Mouse (Mus musculus) embryonic facial prominence, embryonic 10.5 days (tissue): ENCODE data around the gene Shisa7. TPM values are rescaled to one million over a fixed set of nuclear protein-coding genes. Genes with fewer than 3 reads are reported as not detected.
"Not testable (repeated sequence)": the region's sequence is repeated elsewhere in the genome, so short reads cannot be mapped to it uniquely, and the experiment has no call there.

ENCODE experiments used
- DNase-seq: peaks from one replicate; pipeline ENCODE4 v3.0.0-alpha.2; 2017; ENCODE audit warnings: low spot score
- H3K27ac ChIP-seq: fragments of 300-500 bp; sonication (generic); replicated peaks from 2 replicates; pipeline ENCODE4 v1.5.1; 2016; ENCODE audit warnings: mild to moderate bottlenecking
- H3K27me3 ChIP-seq: fragments of 300-500 bp; sonication (generic); replicated peaks from 2 replicates; pipeline ENCODE4 v1.6.1; 2016; ENCODE audit warnings: low read depth, mild to moderate bottlenecking; ENCODE audit not compliant: poor library complexity, severe bottlenecking
- H3K36me3 ChIP-seq: fragments of 300-500 bp; sonication (generic); replicated peaks from 2 replicates; pipeline ENCODE4 v1.6.1; 2016; ENCODE audit warnings: mild to moderate bottlenecking, moderate library complexity
- H3K4me1 ChIP-seq: fragments of 300-500 bp; sonication (generic); 2 replicates; pipeline ENCODE4 v1.6.1; 2016
- H3K4me3 ChIP-seq: fragments of 300-500 bp; sonication (generic); 2 replicates; pipeline ENCODE4 v1.5.1; 2016; ENCODE audit warnings: mild to moderate bottlenecking, moderate library complexity
- H3K9me3 ChIP-seq: fragments of 300-500 bp; sonication (generic); 2 replicates; pipeline ENCODE4 v1.6.1; 2016; ENCODE audit warnings: mild to moderate bottlenecking
- WGBS: fragments of 180-500 bp; shearing (Covaris S2); methylation state at CpG from one replicate; pipeline ENCODE4 v1.1.7; 2016; 5-methylcytosine and 5-hydroxymethylcytosine counted together
- polyA plus RNA-seq: library from polyadenylated mRNA; unstranded; fragments of >200 nt; fragmentation: Nextera tagmentation; extraction: Ambion mirVana; gene quantifications from 2 replicates; pipeline ENCODE4 v1.2.1, GENCODE M21; 2016

The Shisa7 gene
- 0.23 and 0.35 TPM in 2 replicates for polyA plus RNA-seq

- Histone ChIP-seq H3K9me3 (no peaks in the 10 kb centered on the region), H3K4me3 (peak within 1 kb of the TSS; percentile 63), H3K27ac (no peak within 1 kb of the TSS; the same call in 1 of the 2 replicates), H3K4me1 (peaks cover 29% of the 10 kb centered on the region), H3K36me3 (no peaks in the 10 kb centered on the region), H3K27me3 (peaks cover 83% of the 10 kb centered on the region)
- DNase-seq = no peak
- 1% methylated on average over 41 of the region's 41 CpGs for WGBS
Observed at GRCm38 (mm10) chr7:4844245-4844916, at the start of gene Shisa7. TSS of gene Shisa7 (minus strand) at chr7:4844696.

DNA sequence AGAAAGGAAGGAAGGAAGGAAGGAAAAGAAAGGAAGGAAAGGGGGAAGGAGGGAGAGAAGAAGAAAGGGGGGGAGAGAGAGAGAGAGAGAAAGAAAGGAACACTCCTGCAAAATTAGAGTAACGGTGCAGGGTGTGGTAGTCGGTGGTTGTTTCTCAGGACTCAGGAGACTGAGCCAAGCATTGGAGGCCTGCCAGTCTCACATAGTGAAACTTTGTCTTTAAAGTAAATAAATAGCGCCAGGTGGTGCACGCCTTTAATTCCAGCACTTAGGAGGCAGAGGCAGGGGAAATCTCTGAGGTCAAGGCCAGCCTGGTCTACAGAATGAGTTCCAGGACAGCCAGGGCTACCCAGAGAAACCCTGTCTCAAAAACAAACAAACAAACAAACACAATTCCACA, 42.2 kb upstream of the Shisa7 start:
- no peak overlapping the region for H3K27ac ChIP-seq
- WGBS = 82% methylated on average over 4 of the region's 4 CpGs
- H3K9me3 ChIP-seq = peaks cover 14% of the 10 kb centered on the region
- H3K4me3 ChIP-seq = no peak overlapping the region
- no peaks in the 10 kb centered on the region for H3K36me3 ChIP-seq
- no peak for DNase-seq
- no peaks in the 10 kb centered on the region for H3K4me1 ChIP-seq
- H3K27me3 ChIP-seq = no peaks in the 10 kb centered on the region

- H3K4me3 ChIP-seq, DNase-seq, H3K27me3 ChIP-seq, H3K36me3 ChIP-seq, H3K27ac ChIP-seq: not testable (repeated sequence)
- 88% methylated on average over 1 of the region's 1 CpGs for WGBS
- Histone ChIP-seq H3K4me1 (peaks cover 23% of the 10 kb centered on the region), H3K9me3 (peaks cover 10% of the 10 kb centered on the region)
Observed at GRCm38 (mm10) chr7:4879036-4879435, 34.5 kb upstream of the Shisa7 start.

DNA sequence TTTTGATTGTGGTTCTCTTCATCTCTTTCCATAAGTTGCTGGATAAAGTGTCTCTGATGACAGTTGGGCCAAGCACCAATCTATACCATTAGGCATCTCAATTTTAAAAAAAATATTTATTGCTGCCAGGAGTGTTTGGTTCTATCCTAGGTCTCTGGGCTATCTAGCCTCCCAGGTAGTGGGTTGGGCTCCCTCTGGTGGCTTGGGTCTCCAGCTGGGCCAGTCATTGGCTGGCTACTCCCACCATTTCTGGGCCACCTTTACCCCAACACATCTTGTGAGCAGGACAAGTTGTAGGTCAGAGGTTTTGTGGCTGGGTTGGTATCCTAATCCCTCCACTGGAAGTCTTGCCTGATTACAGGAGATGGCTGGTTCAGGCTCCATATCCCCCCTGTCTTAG, 33.7 kb upstream of the Shisa7 start:
- H3K27me3 ChIP-seq = no peaks in the 10 kb centered on the region
- no peak for DNase-seq
- no peak overlapping the region for H3K4me3 ChIP-seq
- no peak overlapping the region for H3K27ac ChIP-seq
- peaks cover 9% of the 10 kb centered on the region for H3K9me3 ChIP-seq
- H3K4me1 ChIP-seq = peaks cover 23% of the 10 kb centered on the region
- no peaks in the 10 kb centered on the region for H3K36me3 ChIP-seq

GRCm38 (mm10) chr7:4877226-4877625, 32.7 kb upstream of the Shisa7 start:
- H3K36me3 ChIP-seq = no peaks in the 10 kb centered on the region
- WGBS = 12% methylated on average over 11 of the region's 11 CpGs
- H3K27me3 ChIP-seq = no peaks in the 10 kb centered on the region
- peak overlapping the region; percentile 68 for H3K4me3 ChIP-seq
- peaks cover 4% of the 10 kb centered on the region; the same call in 1 of the 2 replicates for H3K9me3 ChIP-seq
- DNase-seq = no peak
- H3K4me1 ChIP-seq = peaks cover 23% of the 10 kb centered on the region
- H3K27ac ChIP-seq = peak overlapping the region; percentile 76

DNA sequence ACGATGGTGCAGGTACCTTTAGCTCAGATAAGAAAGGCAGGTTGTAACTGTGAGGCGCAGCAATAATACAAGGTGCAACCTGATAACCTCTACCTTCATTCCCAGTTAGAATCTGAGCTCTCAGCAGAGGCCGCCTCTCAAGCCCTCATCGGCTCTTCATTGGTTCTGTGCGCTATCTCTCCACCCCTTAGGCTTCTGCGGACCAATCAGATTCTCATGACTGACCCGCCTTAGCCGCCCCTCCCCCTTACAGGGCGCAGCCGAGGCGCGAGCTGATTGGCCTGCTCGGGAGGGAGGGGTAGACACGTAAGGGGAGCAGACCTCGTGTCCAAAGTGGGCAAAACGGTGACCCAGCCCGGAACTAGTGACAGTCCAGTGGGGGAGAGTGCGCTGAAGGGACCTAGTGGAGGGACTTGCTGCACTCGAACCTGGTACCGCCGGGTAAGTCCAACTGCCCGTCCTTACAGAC, 32.3 kb upstream of the Shisa7 start, which contains the start of gene Isoc2a:
Gene Isoc2a (plus strand): TSS at position 401 of the 469 bp plus-strand sequence.
- peak within 1 kb of the TSS; percentile 76 for H3K27ac ChIP-seq
- no peaks in the 10 kb centered on the region for H3K9me3 ChIP-seq
- H3K4me1 ChIP-seq = peaks cover 23% of the 10 kb centered on the region
- peak; percentile 96 for DNase-seq
- under 1% methylated on average over 22 of the region's 22 CpGs for WGBS
- H3K36me3 ChIP-seq = no peaks in the 10 kb centered on the region
- no peaks in the 10 kb centered on the region for H3K27me3 ChIP-seq
- peak within 1 kb of the TSS; percentile 68 for H3K4me3 ChIP-seq

DNA sequence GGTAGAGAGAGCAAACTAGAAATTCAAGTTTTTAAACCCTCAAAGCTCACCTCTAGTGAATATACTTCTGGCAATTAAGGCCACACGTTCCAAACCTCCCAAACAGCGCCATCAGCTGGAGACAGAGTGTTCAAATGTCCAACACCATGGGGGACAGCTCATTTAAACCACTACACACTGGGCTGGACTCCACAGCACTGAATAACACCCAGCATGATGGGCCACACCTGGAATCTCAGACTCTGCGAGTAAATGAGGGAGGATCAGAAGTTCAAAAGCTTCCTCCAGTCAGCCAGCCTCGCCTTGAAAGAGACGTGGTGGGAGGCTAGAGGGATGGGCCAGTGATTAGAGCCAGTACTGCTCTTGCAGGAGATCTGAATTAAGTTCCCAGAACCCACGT, 25.6 kb upstream of the Shisa7 start, which contains the start of gene Isoc2b:
Gene Isoc2b (minus strand): TSS at position 126 of the 400 bp plus-strand sequence.
- no peak for DNase-seq
- Histone ChIP-seq H3K4me1 (peaks cover 17% of the 10 kb centered on the region), H3K9me3 (no peaks in the 10 kb centered on the region), H3K4me3 (no peak within 1 kb of the TSS), H3K27ac (no peak within 1 kb of the TSS), H3K36me3 (no peaks in the 10 kb centered on the region), H3K27me3 (no peaks in the 10 kb centered on the region)
- WGBS = 65% methylated on average over 6 of the region's 6 CpGs

DNA sequence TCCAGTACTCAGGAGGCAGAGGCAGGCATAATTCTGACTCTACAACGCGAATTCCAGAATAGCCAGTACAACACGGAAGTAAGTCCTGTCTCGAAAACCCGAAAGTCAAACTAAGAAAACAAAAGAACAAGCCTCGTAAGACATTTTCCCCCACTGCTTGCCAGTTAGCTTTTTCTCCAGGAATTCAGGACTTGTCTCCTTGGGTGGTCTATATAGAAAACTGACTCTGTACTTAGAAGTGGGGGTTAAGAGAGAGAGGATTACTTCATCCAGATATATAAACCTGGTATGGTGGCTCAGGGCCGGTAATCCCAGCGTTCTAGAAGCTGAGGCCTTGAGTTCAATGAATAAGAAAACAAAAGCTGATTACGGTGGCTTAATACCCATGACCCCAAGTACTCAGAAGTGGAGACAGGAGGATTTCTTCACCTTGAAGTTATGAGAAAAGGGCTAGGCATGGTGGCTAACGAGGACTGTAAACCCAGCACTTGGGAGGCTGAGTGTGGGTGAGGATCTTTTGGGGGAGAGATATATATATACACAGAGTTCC, 22.2 kb upstream of the Shisa7 start:
- Histone ChIP-seq H3K4me1 (peaks cover 17% of the 10 kb centered on the region), H3K4me3 (peak overlapping the region; percentile 63), H3K36me3 (no peaks in the 10 kb centered on the region), H3K27ac (peak overlapping the region; percentile 87), H3K27me3 (no peaks in the 10 kb centered on the region), H3K9me3 (no peaks in the 10 kb centered on the region; the same call in 1 of the 2 replicates)
- WGBS = 42% methylated on average over 10 of the region's 10 CpGs
- DNase-seq = no peak

- WGBS = 4% methylated on average over 40 of the region's 40 CpGs
- Histone ChIP-seq H3K36me3 (no peaks in the 10 kb centered on the region), H3K27me3 (no peaks in the 10 kb centered on the region), H3K4me3 (peak overlapping the region; percentile 63), H3K4me1 (peaks cover 17% of the 10 kb centered on the region), H3K9me3 (no peaks in the 10 kb centered on the region; the same call in 1 of the 2 replicates), H3K27ac (peak overlapping the region; percentile 87)
- peak; percentile 96 for DNase-seq
Observed at GRCm38 (mm10) chr7:4865579-4866493, 21.3 kb upstream of the Shisa7 start.

DNA sequence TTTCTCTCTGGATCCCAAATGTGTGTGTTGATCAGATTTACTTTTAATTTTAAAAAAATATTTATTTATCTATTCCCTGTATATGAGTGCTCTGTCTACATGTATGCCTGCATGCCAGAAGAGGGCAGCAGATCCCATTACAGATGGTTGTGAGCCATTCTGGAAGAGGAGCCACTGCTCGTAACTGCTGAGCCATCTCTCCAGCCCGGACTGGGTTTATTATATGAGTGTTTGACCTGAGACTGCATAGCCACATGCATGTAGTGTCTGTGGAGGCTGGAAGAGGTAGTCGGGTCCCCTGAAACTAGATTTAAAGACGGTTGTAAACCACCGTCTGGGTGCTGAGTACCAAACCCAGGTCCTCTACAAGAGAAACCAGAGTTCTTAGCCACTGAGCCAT, 20.6 kb upstream of the Shisa7 start:
- 58% methylated on average over 5 of the region's 5 CpGs for WGBS
- peak; percentile 40 for DNase-seq
- H3K27ac ChIP-seq = peak overlapping the region; percentile 87; the same call in 1 of the 2 replicates
- H3K27me3 ChIP-seq = no peaks in the 10 kb centered on the region
- peak overlapping the region; percentile 63 for H3K4me3 ChIP-seq
- H3K9me3 ChIP-seq = no peaks in the 10 kb centered on the region; the same call in 1 of the 2 replicates
- H3K36me3 ChIP-seq = no peaks in the 10 kb centered on the region
- H3K4me1 ChIP-seq = peaks cover 17% of the 10 kb centered on the region

DNA sequence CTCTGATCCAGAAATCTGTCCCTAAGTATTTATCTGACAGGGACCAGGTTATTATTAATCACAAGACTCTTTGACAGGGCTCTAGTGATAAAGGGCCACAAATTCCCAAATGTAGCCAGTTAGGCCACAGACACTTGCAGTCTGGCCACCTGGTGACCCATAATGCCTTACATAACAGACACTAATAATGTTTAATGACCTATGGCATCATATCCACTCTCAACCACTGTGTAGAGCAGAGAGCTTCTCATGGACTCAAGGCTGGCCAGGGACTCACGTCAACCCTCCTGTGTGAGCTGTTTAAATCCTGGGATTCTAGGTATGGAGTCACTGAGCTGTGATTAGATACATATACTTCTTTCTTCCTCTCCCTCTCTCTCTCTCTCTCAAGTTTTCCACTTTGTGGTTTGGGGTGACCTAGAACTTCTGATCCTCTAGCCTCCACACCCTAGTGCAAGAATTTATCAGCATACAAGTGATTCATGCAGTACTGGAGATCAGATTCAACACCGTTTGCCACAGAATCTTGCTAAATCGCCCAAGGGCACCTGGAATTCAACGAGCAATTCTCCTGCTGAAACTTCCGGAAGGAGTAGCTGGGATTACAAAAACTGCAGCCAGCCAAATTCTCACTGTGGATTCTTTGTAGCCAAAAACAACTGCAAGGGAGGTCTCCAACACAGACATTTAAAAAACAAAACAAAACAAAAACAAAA, 19.8 kb upstream of the Shisa7 start:
- H3K36me3 ChIP-seq = no peaks in the 10 kb centered on the region
- DNase-seq = no peak
- no peaks in the 10 kb centered on the region; the same call in 1 of the 2 replicates for H3K9me3 ChIP-seq
- H3K4me3 ChIP-seq = no peak overlapping the region
- no peak overlapping the region for H3K27ac ChIP-seq
- H3K4me1 ChIP-seq = peaks cover 17% of the 10 kb centered on the region
- no peaks in the 10 kb centered on the region for H3K27me3 ChIP-seq
- WGBS = 76% methylated on average over 5 of the region's 5 CpGs
